9 mouse cellular contexts compared by ENCODE assay signal in genomic region chr5:30912156-30912555, GRCm38 (mm10). TPM values are rescaled to one million over a fixed set of nuclear protein-coding genes. Genes with fewer than 3 reads are reported as not detected.
A peak's percentile ranks its signal among the peaks of the same experiment; 100 is the strongest.
DNase-seq lines count a peak whose midpoint lies in the region; ATAC-seq lines count a peak whose summit lies in the region.
"Had no signal": no experiment of that assay in that cellular context is flagged by ENCODE, and none has a peak within 500 bp of the region (broad histone marks: within the 10 kb centered on the region; RNA-seq: fewer than 3 reads in every experiment).

No protein-coding gene starts in this region.

- H3K9ac ChIP-seq in heart, embryonic 15.5 days, result 0 out of 2 replicates have a peak overlapping the region, but pooled peaks have one; percentile 16
- no peak overlapping the region for H3K9ac ChIP-seq in liver, embryonic 15.5 days

- DNase-seq in gastrocnemius, postnatal 10 days, result peak; percentile 49
- no peak for DNase-seq in gastrocnemius, postnatal 36 days
- DNase-seq in Muller cell, postnatal 12 days (ENCODE audit: inconsistent ontology term), result peak; percentile 72
- no peak for DNase-seq in spleen, postnatal 10 days (ENCODE audit: low spot score in 2 of 2)
- DNase-seq in frontal cortex, postnatal 36 days (ENCODE audit: low spot score in 2 of 2), result no peak
- no peak for DNase-seq in left cerebral cortex, postnatal 36 days (ENCODE audit: low spot score in 2 of 2)
- DNase-seq: kidney, adult 9 months had no signal

- no peak overlapping the region for H3K4me3 ChIP-seq in heart, embryonic 15.5 days
- H3K4me3 ChIP-seq in liver, embryonic 15.5 days (replicated peaks), result no peak overlapping the region

- no peaks in the 10 kb centered on the region for H3K27me3 ChIP-seq in heart, embryonic 15.5 days
- H3K27me3 ChIP-seq in liver, embryonic 15.5 days, result no peaks in the 10 kb centered on the region

- peaks cover 70% of the 10 kb centered on the region for H3K4me1 ChIP-seq in heart, embryonic 15.5 days (replicated peaks)
- peaks cover 88% of the 10 kb centered on the region for H3K4me1 ChIP-seq in liver, embryonic 15.5 days (replicated peaks)

- intact Hi-C loops in gastrocnemius, postnatal 36 days (cut with DNase I), result no loop called here
- intact Hi-C loops in left cerebral cortex, postnatal 36 days (cut with DNase I), result loop anchor here (10.0 kb wide), 1 partner anchor 197 kb away; the partner anchor contains the start of gene Dpysl5

- H3K4me2 ChIP-seq in heart, embryonic 15.5 days, result no peak overlapping the region
- no peak overlapping the region for H3K4me2 ChIP-seq in liver, embryonic 15.5 days

- peak overlapping the region; percentile 94 for H3K27ac ChIP-seq in heart, embryonic 15.5 days
- H3K27ac ChIP-seq in liver, embryonic 15.5 days (replicated peaks), result peak overlapping the region; percentile 77

- H3K36me3 ChIP-seq in heart, embryonic 15.5 days, result peaks cover 2% of the 10 kb centered on the region; the same call in 1 of the 2 replicates
- H3K36me3 ChIP-seq in liver, embryonic 15.5 days (replicated peaks), result peaks cover 5% of the 10 kb centered on the region; the same call in 1 of the 2 replicates

- no peak for ATAC-seq in heart, embryonic 15.5 days (replicated peaks; ENCODE audit: insufficient number of reproducible peaks, insufficient read depth, low FRiP score, low read depth)
- ATAC-seq in liver, embryonic 15.5 days (ENCODE audit: insufficient read depth), result no peak

- 41% methylated on average over 5 of the region's 5 CpGs for WGBS in heart, embryonic 15.5 days
- 45% methylated on average over 5 of the region's 5 CpGs for WGBS in liver, embryonic 15.5 days (ENCODE audit: insufficient replicate concordance)

- no peaks in the 10 kb centered on the region for H3K9me3 ChIP-seq in heart, embryonic 15.5 days (replicated peaks)
- no peaks in the 10 kb centered on the region for H3K9me3 ChIP-seq in liver, embryonic 15.5 days (replicated peaks)

RNA-seq across cellular contexts. Expression of gene Emilin1, which starts 1.0 kb away (rescaled TPM):
- total RNA-seq in gastrocnemius, postnatal 10 days (2021), result 10 to 100 TPM; 42.2 to 60.5 TPM
- 1 to 10 TPM; 4.8 to 7.0 TPM for total RNA-seq in gastrocnemius, postnatal 36 days (2021)
- polyA plus RNA-seq in heart, embryonic 15.5 days (2015; fragmentation: Nextera tagmentation; extraction: Ambion mirVana), result 125 and 179 TPM in 2 replicates
- polyA plus RNA-seq in liver, embryonic 15.5 days (2015; fragmentation: Nextera tagmentation; extraction: Ambion mirVana), result 37.6 and 46.8 TPM in 2 replicates
- 1 to 10 TPM; 1.7 to 5.1 TPM for total RNA-seq in left cerebral cortex, postnatal 36 days (2021)

RNA-seq across cellular contexts. Expression of gene Ost4, which starts 4.6 kb away (rescaled TPM):
- total RNA-seq in gastrocnemius, postnatal 10 days (2021), result 100 to 1,000 TPM; 149 to 168 TPM
- total RNA-seq in gastrocnemius, postnatal 36 days (2021), result 10 to 100 TPM; 94.1 to 99.6 TPM
- 372 and 381 TPM in 2 replicates for polyA plus RNA-seq in heart, embryonic 15.5 days (2015; fragmentation: Nextera tagmentation; extraction: Ambion mirVana)
- 312 and 329 TPM in 2 replicates for polyA plus RNA-seq in liver, embryonic 15.5 days (2015; fragmentation: Nextera tagmentation; extraction: Ambion mirVana)
- 10 to 100 TPM; 82.6 to 97.0 TPM for total RNA-seq in left cerebral cortex, postnatal 36 days (2021)

RNA-seq across cellular contexts. Expression of gene Khk, which starts 9.1 kb away (rescaled TPM):
- total RNA-seq in gastrocnemius, postnatal 10 days (2021), result 10 to 100 TPM; 27.9 TPM
- total RNA-seq in gastrocnemius, postnatal 36 days (2021), result 10 to 100 TPM; 27.1 to 30.3 TPM
- polyA plus RNA-seq in heart, embryonic 15.5 days (2015; fragmentation: Nextera tagmentation; extraction: Ambion mirVana), result 12.4 and 13.9 TPM in 2 replicates
- polyA plus RNA-seq in liver, embryonic 15.5 days (2015; fragmentation: Nextera tagmentation; extraction: Ambion mirVana), result 33.1 and 35.9 TPM in 2 replicates
- 10 to 100 TPM; 14.4 TPM for total RNA-seq in left cerebral cortex, postnatal 36 days (2021)

RNA-seq across cellular contexts. Expression of gene Agbl5, which starts 23.7 kb away (rescaled TPM):
- 1 to 10 TPM; 4.5 to 5.0 TPM for total RNA-seq in gastrocnemius, postnatal 10 days (2021)
- total RNA-seq in gastrocnemius, postnatal 36 days (2021), result 1 to 10 TPM; 1.6 to 3.0 TPM
- polyA plus RNA-seq in heart, embryonic 15.5 days (2015; fragmentation: Nextera tagmentation; extraction: Ambion mirVana), result 8.9 and 11.9 TPM in 2 replicates
- polyA plus RNA-seq in liver, embryonic 15.5 days (2015; fragmentation: Nextera tagmentation; extraction: Ambion mirVana), result 4.8 and 5.7 TPM in 2 replicates
- total RNA-seq in left cerebral cortex, postnatal 36 days (2021), result 10 to 100 TPM; 13.5 to 20.2 TPM

RNA-seq across cellular contexts. Expression of gene Cgref1, which starts 33.2 kb away (rescaled TPM):
- 10 to 100 TPM in 1 of 2 experiments, 1 to 10 TPM in 1; 8.5 to 15.3 TPM for total RNA-seq in gastrocnemius, postnatal 10 days (2021)
- 1 to 10 TPM; 2.5 TPM for total RNA-seq in gastrocnemius, postnatal 36 days (2021)
- polyA plus RNA-seq in heart, embryonic 15.5 days (2015; fragmentation: Nextera tagmentation; extraction: Ambion mirVana), result 2.4 and 4.2 TPM in 2 replicates
- polyA plus RNA-seq in liver, embryonic 15.5 days (2015; fragmentation: Nextera tagmentation; extraction: Ambion mirVana), result 4.0 and 4.5 TPM in 2 replicates
- total RNA-seq in left cerebral cortex, postnatal 36 days (2021), result 10 to 100 TPM; 26.1 to 26.4 TPM

Comparison
In these comparisons a context has a peak if more than half of its experiments do, and no peak if none do; other contexts are left out.
1. DNase-seq: peak in gastrocnemius, postnatal 10 days (single experiment) and Muller cell, postnatal 12 days (single experiment); none in gastrocnemius, postnatal 36 days (0 of 2), spleen, postnatal 10 days (0 of 2), frontal cortex, postnatal 36 days (0 of 2) and left cerebral cortex, postnatal 36 days (0 of 2).
2. RNA of gene Emilin1, which starts 1.0 kb away (total RNA-seq): 42.2 to 60.5 TPM in gastrocnemius, postnatal 10 days; 4.8 to 7.0 TPM in gastrocnemius, postnatal 36 days and 1.7 to 5.1 TPM in left cerebral cortex, postnatal 36 days; every median in the first group is over 4 times any median in the second.